Mouse (Mus musculus) forebrain, embryonic 16.5 days (tissue): Measurements from ENCODE around the gene Myl6b. TPM values are rescaled to one million over a fixed set of nuclear protein-coding genes. Genes with fewer than 3 reads are reported as not detected.
"Not testable (repeated sequence)": the region's sequence is repeated elsewhere in the genome, so short reads cannot be mapped to it uniquely, and the experiment has no call there.

Experiments
- ATAC-seq: fragments of 200-750 bp; cut with Nextera tagmentation; 2 replicates; pipeline ENCODE4 v1.8.0; 2017; ENCODE audit warnings: mild to moderate bottlenecking, moderate library complexity
- H3K27ac ChIP-seq: fragments of 300-500 bp; sonication (generic); 2 replicates; pipeline ENCODE4 v1.5.1; 2014; ENCODE audit warnings: low read length, control low read depth
- H3K27me3 ChIP-seq: fragments of 300-500 bp; sonication (generic); replicated peaks from 2 replicates; pipeline ENCODE4 v1.6.1; 2014; ENCODE audit warnings: low read length; ENCODE audit not compliant: control insufficient read depth, insufficient read depth
- H3K36me3 ChIP-seq: fragments of 300-500 bp; sonication (generic); 2 replicates; pipeline ENCODE4 v1.6.1; 2014; ENCODE audit not compliant: control insufficient read depth, insufficient read depth
- H3K4me1 ChIP-seq: fragments of 300-500 bp; sonication (generic); replicated peaks from 2 replicates; pipeline ENCODE4 v1.6.1; 2014; ENCODE audit warnings: low read length; ENCODE audit not compliant: control insufficient read depth, insufficient read depth
- H3K4me2 ChIP-seq: fragments of 300-500 bp; sonication (generic); 2 replicates; pipeline ENCODE4 v1.6.1; 2014; ENCODE audit warnings: mild to moderate bottlenecking, low read length, control low read depth
- H3K4me3 ChIP-seq: fragments of 300-500 bp; sonication (generic); replicated peaks from 2 replicates; pipeline ENCODE4 v1.5.1; 2014; ENCODE audit warnings: mild to moderate bottlenecking, low read length, control low read depth
- H3K9ac ChIP-seq: fragments of 300-500 bp; sonication (generic); replicated peaks from 2 replicates; pipeline ENCODE4 v1.6.1; 2014; ENCODE audit warnings: low read depth, low read length, control low read depth
- H3K9me3 ChIP-seq: fragments of 300-500 bp; sonication (generic); 2 replicates; pipeline ENCODE4 v1.6.1; 2016; ENCODE audit warnings: low read length; ENCODE audit not compliant: control insufficient read depth
- WGBS: fragments of 180-500 bp; shearing (Covaris S2); extraction: QIAGEN DNeasy Blood & Tissue Kit; methylation state at CpG from one replicate; pipeline ENCODE4 v1.1.7; 2014; 5-methylcytosine and 5-hydroxymethylcytosine counted together
- polyA plus RNA-seq: library from polyadenylated mRNA; unstranded; fragments of >200 nt; fragmentation: Nextera tagmentation; extraction: Ambion mirVana; gene quantifications from 2 replicates; pipeline ENCODE4 v1.2.1, GENCODE M21; 2015

Gene Myl6b
- polyA plus RNA-seq, 1 experiment from 2014 or later = 5.9 TPM

GRCm38 (mm10) chr10:128492051-128492450 lies 6.4 kb downstream of the Myl6b start:
- Histone ChIP-seq H3K4me1 (peaks cover 28% of the 10 kb centered on the region), H3K4me2 (peak overlapping the region; percentile 91), H3K36me3 (peaks cover 28% of the 10 kb centered on the region), H3K4me3 (peak overlapping the region; percentile 84), H3K9ac (peak overlapping the region; percentile 78; the same call in 1 of the 2 replicates)
- not testable (repeated sequence) for H3K9me3 ChIP-seq, ATAC-seq, H3K27me3 ChIP-seq, H3K27ac ChIP-seq
- WGBS = 84% methylated on average over 8 of the region's 8 CpGs

GRCm38 (mm10) chr10:128491495-128491894 lies 7.0 kb downstream of the Myl6b start:
- no peak overlapping the region for H3K27ac ChIP-seq
- ATAC-seq = no peak
- WGBS = 68% methylated on average over 5 of the region's 6 CpGs
- no peak overlapping the region for H3K9ac ChIP-seq
- peaks cover 30% of the 10 kb centered on the region for H3K36me3 ChIP-seq
- H3K9me3 ChIP-seq = no peaks in the 10 kb centered on the region
- H3K4me2 ChIP-seq = peak overlapping the region; percentile 91; the same call in 1 of the 2 replicates
- peaks cover 28% of the 10 kb centered on the region for H3K4me1 ChIP-seq
- H3K27me3 ChIP-seq = no peaks in the 10 kb centered on the region
- H3K4me3 ChIP-seq = no peak overlapping the region

- no peak for ATAC-seq
- Histone ChIP-seq H3K27ac (no peak overlapping the region), H3K9me3 (no peaks in the 10 kb centered on the region), H3K9ac (no peak overlapping the region), H3K4me1 (peaks cover 28% of the 10 kb centered on the region), H3K36me3 (peaks cover 32% of the 10 kb centered on the region), H3K4me3 (no peak overlapping the region), H3K4me2 (no peak overlapping the region), H3K27me3 (no peaks in the 10 kb centered on the region)
- WGBS = 48% methylated on average over 5 of the region's 5 CpGs
These were observed 7.6 kb downstream of the Myl6b start for GRCm38 (mm10) chr10:128490912-128491311.

GRCm38 (mm10) chr10:128490232-128490631 lies 8.3 kb downstream of the Myl6b start:
- no peak overlapping the region for H3K27ac ChIP-seq
- H3K4me1 ChIP-seq = peaks cover 28% of the 10 kb centered on the region
- no peak overlapping the region for H3K4me2 ChIP-seq
- H3K9ac ChIP-seq = no peak overlapping the region
- no peaks in the 10 kb centered on the region for H3K9me3 ChIP-seq
- no peak for ATAC-seq
- 64% methylated on average over 5 of the region's 5 CpGs for WGBS
- no peaks in the 10 kb centered on the region for H3K27me3 ChIP-seq
- H3K4me3 ChIP-seq = no peak overlapping the region
- H3K36me3 ChIP-seq = peaks cover 38% of the 10 kb centered on the region

- H3K36me3 ChIP-seq = peaks cover 38% of the 10 kb centered on the region
- H3K27ac ChIP-seq = no peak overlapping the region
- no peak overlapping the region for H3K4me3 ChIP-seq
- H3K4me2 ChIP-seq = no peak overlapping the region
- WGBS = 44% methylated on average over 4 of the region's 4 CpGs
- no peak overlapping the region for H3K9ac ChIP-seq
- H3K27me3 ChIP-seq = no peaks in the 10 kb centered on the region
- H3K9me3 ChIP-seq = no peaks in the 10 kb centered on the region
- ATAC-seq = no peak
- H3K4me1 ChIP-seq = peaks cover 25% of the 10 kb centered on the region
These were observed 8.7 kb downstream of the Myl6b start for GRCm38 (mm10) chr10:128489785-128490184.

GRCm38 (mm10) chr10:128489380-128489779 lies 9.1 kb downstream of the Myl6b start:
- Histone ChIP-seq H3K27me3 (no peaks in the 10 kb centered on the region), H3K9me3 (no peaks in the 10 kb centered on the region), H3K4me1 (peaks cover 21% of the 10 kb centered on the region), H3K27ac (no peak overlapping the region), H3K36me3 (peaks cover 38% of the 10 kb centered on the region), H3K4me2 (no peak overlapping the region), H3K9ac (no peak overlapping the region), H3K4me3 (no peak overlapping the region)
- WGBS = 65% methylated on average over 5 of the region's 5 CpGs
- ATAC-seq = no peak

GRCm38 (mm10) chr10:128488776-128489175 lies 9.7 kb downstream of the Myl6b start:
- Histone ChIP-seq H3K9me3 (no peaks in the 10 kb centered on the region), H3K36me3 (peaks cover 44% of the 10 kb centered on the region), H3K9ac (no peak overlapping the region), H3K4me3 (no peak overlapping the region), H3K4me2 (no peak overlapping the region), H3K27me3 (no peaks in the 10 kb centered on the region), H3K4me1 (peaks cover 20% of the 10 kb centered on the region), H3K27ac (no peak overlapping the region)
- no peak for ATAC-seq
- WGBS = 84% methylated on average over 4 of the region's 4 CpGs

- Histone ChIP-seq H3K4me1 (peaks cover 20% of the 10 kb centered on the region), H3K9ac (no peak overlapping the region), H3K27me3 (no peaks in the 10 kb centered on the region), H3K4me2 (no peak overlapping the region), H3K36me3 (peaks cover 51% of the 10 kb centered on the region), H3K27ac (no peak overlapping the region), H3K4me3 (no peak overlapping the region), H3K9me3 (no peaks in the 10 kb centered on the region)
- 87% methylated on average over 22 of the region's 22 CpGs for WGBS
- no peak for ATAC-seq
These were observed 10.4 kb downstream of the Myl6b start for GRCm38 (mm10) chr10:128487861-128488712.

- Histone ChIP-seq H3K27me3 (no peaks in the 10 kb centered on the region), H3K27ac (no peak overlapping the region), H3K4me1 (peaks cover 4% of the 10 kb centered on the region), H3K4me2 (no peak overlapping the region), H3K4me3 (no peak overlapping the region), H3K9me3 (no peaks in the 10 kb centered on the region), H3K9ac (no peak overlapping the region), H3K36me3 (peaks cover 66% of the 10 kb centered on the region)
- WGBS = 91% methylated on average over 7 of the region's 7 CpGs
- ATAC-seq = no peak
These were observed 12.1 kb downstream of the Myl6b start for GRCm38 (mm10) chr10:128486370-128486769.
